Mouse (Mus musculus) c-Kit-positive CD71-positive TER-119-negative erythroid progenitor cells, embryonic 14.5 days (primary cell): ENCODE data around the gene Gm20662.
"Not testable (repeated sequence)": the region's sequence is repeated elsewhere in the genome, so short reads cannot be mapped to it uniquely, and the experiment has no call there.

Experiments used
- DNase-seq: peaks from one replicate; pipeline ENCODE4 v3.0.0-alpha.2; 2013; ENCODE audit warnings: low read depth

Gene Gm20662

GRCm38 (mm10) chr9:108010385-108010784, 14.2 kb downstream of the Gm20662 start:
- no peak for DNase-seq

- DNase-seq: not testable (repeated sequence)
These were observed 17.4 kb downstream of the Gm20662 start for GRCm38 (mm10) chr9:108013577-108013976.

GRCm38 (mm10) chr9:108017127-108017526, 21.0 kb downstream of the Gm20662 start:
- DNase-seq: no peak

GRCm38 (mm10) chr9:108020741-108021140, 24.6 kb downstream of the Gm20662 start:
- no peak for DNase-seq

GRCm38 (mm10) chr9:108023216-108023615, 27.1 kb downstream of the Gm20662 start:
- DNase-seq: no peak

GRCm38 (mm10) chr9:108026584-108026983, 30.4 kb downstream of the Gm20662 start:
- DNase-seq: no peak

- DNase-seq: no peak
These were observed 31.7 kb downstream of the Gm20662 start for GRCm38 (mm10) chr9:108027867-108028266.

GRCm38 (mm10) chr9:108032126-108032525, 36.0 kb downstream of the Gm20662 start:
- DNase-seq: no peak

GRCm38 (mm10) chr9:108035331-108036156, 39.4 kb downstream of the Gm20662 start:
- DNase-seq: peak; percentile 61

- no peak for DNase-seq
These were observed 48.8 kb downstream of the Gm20662 start for GRCm38 (mm10) chr9:108044751-108045492.

GRCm38 (mm10) chr9:108046582-108046981, 50.4 kb downstream of the Gm20662 start:
- DNase-seq: no peak

GRCm38 (mm10) chr9:108047601-108048565, 51.7 kb downstream of the Gm20662 start:
- DNase-seq: peak; percentile 57

GRCm38 (mm10) chr9:108048566-108048955, 52.4 kb downstream of the Gm20662 start:
- no peak for DNase-seq

- peak; percentile 96 for DNase-seq
These were observed 52.9 kb downstream of the Gm20662 start, which contains the start of gene Gmppb for GRCm38 (mm10) chr9:108049016-108049455. Gene Gmppb (plus strand): TSS chr9:108049242.

- DNase-seq: no peak
These were observed 53.6 kb downstream of the Gm20662 start for GRCm38 (mm10) chr9:108049561-108050251.

- no peak for DNase-seq
These were observed 55.2 kb downstream of the Gm20662 start for GRCm38 (mm10) chr9:108051184-108051930.

- no peak for DNase-seq
These were observed 55.7 kb downstream of the Gm20662 start for GRCm38 (mm10) chr9:108051931-108052220.

- no peak for DNase-seq
These were observed 56.3 kb downstream of the Gm20662 start for GRCm38 (mm10) chr9:108052411-108052810.

GRCm38 (mm10) chr9:108052885-108053664, 56.9 kb downstream of the Gm20662 start, which contains the start of gene Amigo3:
Gene Amigo3 (plus strand): TSS chr9:108053159.
- peak; percentile 99 for DNase-seq
